Mouse (Mus musculus) lung, postnatal 14 days (tissue): ENCODE measurements at regions not wholly inside any gene's neighbourhood (a gene's known extent, or its start where the extent isn't known, plus 50 kb on each side); places are given as distances from the start of the nearest gene placed in this dataset.
A peak's percentile ranks its signal among the peaks of the same experiment; 100 is the strongest.
"Not testable (repeated sequence)": the region's sequence is repeated elsewhere in the genome, so short reads cannot be mapped to it uniquely, and the experiment has no call there.

Experiments
- DNase-seq: peaks from one replicate; pipeline ENCODE4 v3.0.0; 2021

DNA sequence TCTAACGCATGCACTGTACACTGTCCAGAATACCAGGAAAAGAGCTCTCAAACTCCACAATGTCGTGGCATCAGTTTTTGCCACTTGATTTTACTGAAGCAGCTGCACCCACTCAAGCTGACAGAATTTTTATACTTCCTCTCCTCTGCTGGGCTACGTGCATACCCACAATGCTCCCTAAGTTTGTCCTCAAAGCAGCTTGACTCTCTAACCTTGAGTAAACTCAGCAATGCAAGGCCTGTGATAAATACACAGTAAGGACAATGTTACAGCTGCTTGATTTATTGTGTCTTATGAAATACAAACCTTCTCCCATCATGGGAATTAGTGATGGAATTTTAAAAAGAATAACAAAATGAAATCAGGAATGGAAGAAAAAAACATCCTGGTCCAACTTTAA lies 129.7 kb downstream of the Trmt11 start:
- DNase-seq = peak; percentile 6

DNA sequence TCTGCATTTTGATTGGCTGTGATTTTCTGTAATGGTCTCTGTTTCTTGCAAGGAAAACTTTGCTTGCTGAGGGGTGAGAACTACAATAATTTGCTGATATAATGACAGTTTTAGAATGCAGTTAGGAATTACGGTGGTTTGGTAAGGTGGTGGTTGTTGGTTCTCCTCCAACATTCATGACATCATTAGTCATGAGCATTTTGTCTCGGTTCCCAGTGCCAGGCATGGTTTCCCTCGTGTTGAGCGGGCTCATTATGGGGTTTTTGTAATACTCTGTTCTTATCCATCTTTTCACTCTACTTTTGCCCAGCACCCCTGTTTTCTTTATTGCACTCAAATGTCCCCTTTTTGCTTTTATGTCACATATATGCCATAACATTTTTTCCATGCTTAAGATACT lies 149.9 kb downstream of the Trmt11 start:
- DNase-seq = no peak

DNA sequence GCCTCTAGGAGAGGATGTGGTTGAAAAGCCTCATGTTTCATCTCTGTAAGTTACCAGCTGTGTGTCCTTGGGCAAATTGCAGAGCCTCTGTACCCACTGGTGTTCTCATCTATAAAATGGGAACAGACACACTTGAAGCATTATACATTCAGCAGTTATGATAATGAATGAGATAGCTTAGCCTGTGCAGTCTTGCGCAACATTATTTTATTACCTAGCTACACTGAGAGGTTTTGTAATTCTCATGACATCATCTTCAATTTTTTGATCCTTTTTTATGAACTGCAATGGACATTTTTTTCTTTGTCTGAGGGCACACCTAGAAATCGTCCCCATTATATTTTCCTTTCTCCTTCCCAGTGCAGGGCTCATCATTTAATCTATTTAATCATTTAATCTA lies 153.5 kb downstream of the Trmt11 start:
- DNase-seq = no peak

DNA sequence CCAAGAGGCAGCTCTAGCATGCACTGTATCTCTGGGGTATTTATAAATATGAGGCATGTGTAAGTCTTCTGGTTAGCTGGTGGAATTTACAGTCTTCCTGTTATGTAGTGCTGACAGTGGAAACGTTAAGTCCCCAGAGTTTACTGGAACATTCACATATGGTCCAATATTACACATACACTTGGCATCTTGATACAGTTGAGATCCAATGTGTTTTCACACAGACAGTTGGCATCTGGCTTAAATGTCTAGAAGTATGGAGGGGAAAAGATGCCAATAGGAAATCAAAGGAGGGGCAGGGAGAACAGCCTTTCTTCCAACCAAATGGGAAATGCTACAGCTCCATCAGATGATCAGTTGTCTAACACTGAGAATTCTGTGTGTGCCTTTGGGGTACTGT lies 154.0 kb downstream of the Trmt11 start:
- no peak for DNase-seq

DNA sequence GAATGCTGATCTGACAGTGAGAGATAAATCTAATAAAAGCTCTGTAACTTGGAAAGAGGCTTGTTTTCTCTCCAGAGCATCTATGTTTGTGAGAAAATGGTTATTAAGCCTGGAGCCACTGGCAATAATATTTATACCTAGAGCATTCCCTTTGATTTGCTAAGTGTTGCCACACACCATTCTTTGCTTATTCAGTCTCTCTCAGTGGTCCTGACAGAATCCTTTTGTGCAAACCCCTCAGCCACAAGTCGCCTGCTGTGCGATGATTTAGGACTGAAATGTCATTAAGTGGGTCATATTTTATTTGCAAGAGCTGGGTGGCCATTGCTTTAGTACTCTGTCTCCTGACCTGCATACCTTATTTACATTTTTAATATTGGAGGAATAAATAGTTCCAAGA lies 160.7 kb downstream of the Trmt11 start:
- DNase-seq = no peak

DNA sequence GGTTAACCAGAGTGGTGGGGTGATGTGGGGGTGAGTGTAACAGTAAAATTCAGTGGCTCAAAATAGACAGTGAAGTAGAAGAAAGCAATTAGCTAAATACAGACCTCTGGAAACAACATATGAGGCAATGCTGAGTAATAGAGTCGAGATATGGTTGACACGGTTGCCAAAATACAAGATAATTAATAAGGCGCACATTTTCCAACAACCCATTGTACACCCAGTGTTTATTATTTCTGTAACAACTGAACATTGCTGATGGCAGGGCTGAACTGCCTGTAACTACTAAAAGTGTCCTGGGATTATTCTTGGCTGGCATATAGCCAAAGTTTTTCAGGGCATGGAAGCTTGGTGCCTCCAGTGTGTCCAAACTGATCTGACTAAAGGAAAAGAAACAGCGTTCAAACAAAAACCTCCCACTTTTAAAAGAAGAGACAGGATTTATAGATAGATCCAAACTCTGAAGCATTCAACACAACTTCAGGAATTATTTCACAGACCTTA lies 174.1 kb downstream of the Trmt11 start:
- no peak for DNase-seq

DNA sequence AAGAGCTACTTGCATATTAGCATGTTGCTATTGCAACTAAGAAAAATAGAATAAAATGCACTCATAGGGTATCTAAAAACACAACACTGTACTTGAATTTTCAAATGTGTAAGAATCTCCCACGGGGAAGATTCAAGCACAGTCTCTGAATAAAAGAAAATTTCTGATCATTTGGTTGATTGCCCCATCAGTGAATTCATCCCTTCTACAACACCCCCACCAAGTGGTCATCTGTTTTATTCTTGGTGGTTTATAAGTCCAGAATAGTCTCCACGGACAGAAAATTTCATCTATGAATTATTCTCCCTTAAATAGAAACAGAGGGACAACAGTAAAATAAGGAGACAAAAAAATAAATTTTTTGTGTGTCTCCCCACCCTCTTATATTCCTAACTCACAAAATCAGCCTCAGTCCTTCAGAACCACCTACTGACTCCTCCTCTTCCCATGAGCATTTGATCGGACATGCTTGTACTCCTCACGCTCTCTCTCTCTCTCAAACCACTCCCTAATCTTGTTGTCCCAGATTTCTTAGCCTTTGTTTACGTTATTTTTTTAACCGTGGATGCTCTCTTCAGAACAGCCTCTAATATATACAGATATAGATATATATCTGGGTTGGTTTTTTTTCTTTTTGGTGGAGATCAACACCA lies 181.0 kb downstream of the Trmt11 start:
- peak; percentile 26 for DNase-seq

DNA sequence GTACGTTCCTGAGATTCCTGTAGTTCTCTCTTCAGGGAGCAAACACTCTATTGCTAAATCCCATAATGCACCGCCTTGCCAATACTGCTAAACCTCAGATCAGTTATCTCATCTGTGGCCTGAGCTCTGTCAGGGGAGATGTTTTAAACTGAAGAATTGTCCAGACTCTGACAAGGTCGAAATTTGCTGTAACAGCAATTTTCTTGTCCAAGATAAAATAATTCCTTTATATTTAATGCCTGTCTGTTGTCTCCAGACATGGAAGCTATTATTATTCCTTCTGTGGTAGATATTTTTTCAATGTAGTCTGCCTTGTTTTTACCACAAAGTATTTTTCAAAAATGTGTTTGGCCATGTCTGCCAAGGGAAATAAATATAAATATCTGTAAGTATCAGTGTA lies 184.2 kb downstream of the Trmt11 start:
- no peak for DNase-seq

DNA sequence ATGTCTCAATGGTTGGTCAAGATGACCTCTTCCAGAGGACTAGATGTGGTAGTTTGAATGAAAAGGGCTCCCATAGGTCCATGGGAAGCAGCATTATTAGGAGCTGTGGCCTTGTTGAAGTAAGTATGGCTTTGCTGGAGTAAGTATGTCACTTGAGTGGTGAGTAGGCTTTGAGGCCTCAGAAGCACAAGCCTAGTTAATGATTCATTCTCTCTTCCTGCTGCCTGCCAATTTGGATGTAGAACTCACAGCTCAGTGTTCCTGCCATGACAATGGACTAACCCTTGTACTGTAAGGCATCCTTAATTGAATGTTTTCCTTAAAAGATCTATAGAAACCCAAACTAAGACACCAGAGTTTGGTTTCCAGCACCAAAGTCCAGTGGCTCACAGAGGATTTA lies 188.8 kb downstream of the Trmt11 start:
- no peak for DNase-seq

DNA sequence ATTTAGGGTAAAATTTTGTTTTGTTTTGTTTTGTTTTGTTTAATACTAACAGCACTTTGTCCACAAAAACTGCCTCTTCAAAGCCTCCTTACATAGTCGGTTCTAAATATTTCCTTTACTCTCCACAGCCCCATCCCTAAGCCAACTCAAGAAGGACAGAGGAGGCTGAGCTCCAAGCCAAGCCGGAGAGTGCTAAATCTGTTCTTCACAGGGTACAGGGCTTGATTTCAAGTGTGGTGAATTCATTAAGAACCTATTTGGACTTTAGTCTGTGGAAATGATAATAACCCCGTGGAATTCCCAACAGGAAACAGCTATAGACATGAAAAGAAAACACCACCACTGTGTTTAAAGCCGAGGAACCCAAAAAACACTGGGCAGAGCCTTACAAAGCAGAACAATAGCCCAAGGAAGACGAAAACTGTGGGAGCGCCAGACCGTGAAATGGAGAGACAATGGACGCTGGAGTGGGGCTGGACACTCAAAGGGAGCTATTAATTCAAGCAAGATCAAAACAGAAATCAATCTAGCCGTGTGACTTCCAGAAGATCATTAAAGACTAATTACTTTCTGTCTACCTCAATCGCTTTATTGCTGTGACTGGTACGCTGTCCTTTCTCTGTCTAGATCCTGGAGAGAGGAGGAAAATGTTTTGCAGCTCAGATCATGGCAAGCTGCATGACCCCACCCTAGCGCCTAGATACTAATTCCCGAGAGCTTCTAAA lies 194.7 kb downstream of the Trmt11 start:
- DNase-seq = no peak

DNA sequence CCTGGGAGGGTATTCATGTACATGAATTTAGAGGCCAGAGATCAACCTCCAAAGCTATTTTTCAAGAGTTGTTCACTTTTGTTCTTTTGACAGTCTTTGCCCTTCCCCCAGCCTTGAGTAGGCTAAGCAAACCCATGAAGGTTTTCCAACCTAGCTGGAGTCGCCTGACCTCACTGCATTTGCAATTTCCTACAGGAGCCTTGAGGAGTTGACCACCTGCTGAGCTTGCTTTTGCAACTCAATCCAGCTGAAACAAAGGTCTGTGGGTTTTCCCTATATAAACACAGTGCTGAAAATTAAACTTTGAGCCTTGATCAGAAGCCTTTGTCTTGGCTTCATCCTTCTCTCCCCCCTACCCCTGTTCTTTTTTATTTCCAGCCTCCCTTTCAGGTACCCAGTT lies 170.2 kb upstream of the Cenpw start:
- DNase-seq = no peak

DNA sequence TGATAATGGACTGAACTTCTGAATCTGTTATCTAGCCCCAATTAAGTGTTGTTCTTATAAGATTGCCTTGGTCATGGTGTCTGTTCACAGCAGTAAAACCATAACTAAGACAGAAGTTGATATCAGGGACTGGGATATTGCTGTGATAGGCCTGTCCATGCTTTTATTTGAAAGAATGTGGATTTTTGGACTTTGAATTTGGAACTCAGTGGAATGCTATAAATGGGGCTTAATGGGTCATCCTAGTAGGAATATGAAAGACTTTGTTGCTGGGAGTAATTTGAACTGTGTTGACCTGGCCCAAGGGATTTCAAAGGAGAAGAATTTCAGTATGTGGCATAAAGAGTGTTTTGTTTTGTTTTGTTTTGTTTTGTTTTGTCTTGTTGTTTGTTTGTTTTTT lies 160.5 kb upstream of the Cenpw start:
- DNase-seq = not testable (repeated sequence)

DNA sequence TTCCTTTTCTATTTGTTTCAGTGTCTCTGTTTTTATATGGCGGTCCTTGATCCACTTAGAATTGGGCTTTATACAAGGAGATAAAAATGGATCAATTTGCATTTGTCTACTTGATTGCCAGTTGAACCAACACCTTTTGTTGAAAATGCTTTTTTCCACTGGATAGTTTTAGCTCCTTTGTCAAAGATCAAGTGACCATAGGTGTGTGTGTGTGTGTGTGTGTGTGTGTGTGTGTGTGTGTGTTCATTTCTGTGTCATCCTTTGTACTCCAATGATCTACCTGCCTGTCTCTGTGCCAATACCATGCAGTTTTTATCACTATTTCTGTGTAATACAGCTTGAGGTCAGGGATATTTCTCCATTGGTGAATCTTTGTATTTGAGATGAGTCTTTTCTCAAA lies 158.7 kb upstream of the Cenpw start:
- no peak for DNase-seq

DNA sequence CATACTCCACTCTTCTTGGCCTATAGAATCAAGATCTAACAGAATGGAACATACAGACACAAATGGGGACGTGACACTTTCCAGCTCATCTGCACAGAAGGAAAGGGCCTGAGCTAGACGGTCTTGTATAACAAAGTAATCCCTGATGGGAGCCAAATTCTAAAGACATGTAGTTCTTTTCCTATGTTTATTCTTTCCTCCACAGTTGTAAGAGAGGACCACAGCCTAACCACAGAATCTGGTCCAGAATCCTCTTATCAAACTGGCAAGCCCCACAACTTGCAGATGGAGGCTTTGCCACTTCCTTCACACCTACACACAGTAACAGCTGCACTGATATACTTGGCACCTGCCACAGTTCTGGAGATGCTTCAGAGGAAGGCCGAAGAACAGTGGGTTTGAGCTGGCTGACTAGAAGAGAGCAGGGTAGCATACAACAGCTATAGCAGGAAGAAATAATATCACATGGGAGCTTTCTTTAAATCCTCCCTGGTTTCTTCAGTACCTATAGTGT lies 142.7 kb upstream of the Cenpw start:
- no peak for DNase-seq

DNA sequence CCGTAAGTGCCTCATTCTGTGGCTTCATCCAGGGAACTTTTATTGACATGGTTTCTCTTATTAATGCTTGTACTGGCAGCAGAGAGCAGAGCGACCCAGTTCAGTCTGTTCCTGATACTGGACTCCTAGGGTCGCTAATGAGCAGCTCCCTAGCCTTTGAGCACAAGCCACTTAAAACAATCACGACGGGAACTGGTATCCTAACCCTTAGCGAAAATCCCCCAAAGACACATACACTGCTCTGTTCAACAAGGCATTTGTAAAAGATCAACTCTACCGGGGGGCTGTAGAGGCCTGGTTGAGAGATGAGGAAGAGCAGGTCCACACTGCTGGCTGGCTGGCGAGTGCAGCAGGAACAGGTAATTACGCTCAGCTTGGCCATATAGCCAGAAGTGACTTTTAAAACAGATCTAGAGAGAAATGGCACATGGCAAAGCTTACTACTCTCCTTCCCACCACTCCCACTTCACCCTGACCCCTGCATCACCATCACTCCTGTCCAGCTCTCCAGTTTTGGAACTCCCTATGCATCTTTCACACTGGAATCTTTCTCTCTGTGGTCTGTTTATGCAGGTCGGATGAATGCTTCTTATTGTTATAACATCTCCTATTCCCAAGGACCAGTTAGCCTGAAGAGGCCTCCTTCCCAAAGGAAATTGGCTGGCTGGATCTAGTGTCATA lies 128.1 kb upstream of the Cenpw start:
- DNase-seq = no peak

DNA sequence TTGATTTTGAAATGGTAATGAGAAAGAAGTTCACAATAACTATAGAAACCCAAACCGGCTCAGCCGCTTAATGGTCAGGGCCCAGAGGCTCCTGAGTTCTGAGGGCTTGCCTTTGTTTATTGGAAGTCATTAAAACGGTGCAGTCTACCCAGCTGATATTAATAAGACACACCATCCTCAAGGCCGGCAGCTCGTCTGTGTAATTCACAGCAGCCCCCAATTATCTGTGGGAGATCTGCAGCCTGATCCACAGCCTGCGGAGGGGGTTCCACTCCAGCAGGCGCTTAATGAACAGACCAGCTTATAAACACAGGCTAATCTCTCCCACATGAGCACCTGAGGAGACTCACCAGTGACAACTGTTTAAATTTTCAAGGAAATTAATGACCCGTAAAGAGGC lies 127.5 kb upstream of the Cenpw start:
- DNase-seq = no peak

DNA sequence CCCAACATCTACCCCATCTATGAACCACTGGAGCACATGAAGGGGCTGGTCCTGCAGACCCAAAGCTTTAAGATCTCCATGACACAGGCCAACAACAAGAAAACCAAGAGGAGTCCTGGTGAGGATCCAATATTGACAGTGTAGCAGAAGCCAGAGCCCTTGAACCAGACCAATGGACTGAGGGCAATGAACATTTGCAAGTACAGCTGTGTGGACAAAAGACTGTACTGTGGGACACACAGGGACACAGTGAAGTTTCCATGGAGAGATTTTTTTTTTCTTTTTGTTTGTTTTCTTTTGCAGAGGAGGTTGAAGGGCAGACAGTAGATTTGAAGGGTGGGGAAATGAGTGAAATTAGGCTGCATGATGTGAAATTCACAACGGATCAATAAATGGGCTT lies 126.5 kb upstream of the Cenpw start:
- no peak for DNase-seq

DNA sequence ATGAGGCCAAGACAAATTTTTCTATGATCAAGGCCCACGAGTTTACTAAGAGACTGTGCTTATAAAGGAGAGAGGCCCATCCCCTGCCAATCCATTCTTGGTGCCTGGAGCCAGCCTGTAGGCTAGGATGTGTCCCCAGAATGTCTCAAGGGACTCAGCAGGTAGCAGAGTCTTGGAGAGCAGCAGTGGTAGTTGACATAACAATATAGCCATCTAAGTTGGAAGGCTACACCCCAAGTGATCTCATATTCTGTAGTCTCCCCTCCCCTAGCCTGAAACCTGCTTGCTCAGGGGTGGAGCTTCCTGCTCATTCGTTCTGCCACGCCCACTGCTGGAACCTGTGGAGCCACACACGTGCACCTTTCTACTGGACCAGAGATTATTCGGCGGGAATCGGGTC lies 95.5 kb upstream of the Cenpw start:
- DNase-seq = not testable (repeated sequence)

DNA sequence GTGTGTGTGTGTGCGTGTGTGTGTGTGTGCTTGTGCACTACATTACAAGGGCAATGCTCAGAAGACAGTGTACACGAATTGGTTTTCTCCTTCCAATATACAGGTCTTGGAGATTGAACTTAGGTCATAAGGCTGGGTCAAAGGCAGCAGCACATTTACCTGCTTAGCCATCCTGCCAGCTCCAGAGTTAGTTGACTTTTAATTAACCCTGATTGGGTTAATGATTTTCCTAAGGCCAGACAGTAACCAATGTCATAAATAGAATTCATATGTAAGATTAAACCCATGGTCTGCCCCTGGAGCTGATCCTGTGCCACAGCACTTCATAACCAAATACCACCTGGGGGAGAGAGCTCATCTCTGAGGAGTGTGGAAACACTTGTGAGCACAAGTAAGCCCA lies 81.3 kb upstream of the Cenpw start:
- DNase-seq = no peak

DNA sequence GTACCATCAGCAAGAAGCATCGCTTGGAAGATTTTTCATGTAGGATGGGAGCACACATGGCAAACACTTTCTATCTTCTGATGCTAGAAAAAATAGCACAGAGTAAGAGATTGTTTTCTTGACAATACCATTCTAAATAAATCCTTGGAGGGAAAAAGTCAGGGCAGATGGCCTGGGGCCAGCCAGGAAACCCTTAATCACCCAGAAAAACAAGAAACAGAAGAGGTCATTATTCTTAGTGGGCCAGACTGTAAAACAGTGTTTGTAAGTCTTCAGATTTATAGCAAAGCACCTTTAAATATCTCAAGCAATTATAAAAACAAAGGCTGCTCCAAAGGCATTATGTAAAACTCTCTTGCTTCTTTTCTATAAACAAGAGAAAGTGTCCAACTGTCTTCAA lies 80.1 kb upstream of the Cenpw start:
- no peak for DNase-seq

DNA sequence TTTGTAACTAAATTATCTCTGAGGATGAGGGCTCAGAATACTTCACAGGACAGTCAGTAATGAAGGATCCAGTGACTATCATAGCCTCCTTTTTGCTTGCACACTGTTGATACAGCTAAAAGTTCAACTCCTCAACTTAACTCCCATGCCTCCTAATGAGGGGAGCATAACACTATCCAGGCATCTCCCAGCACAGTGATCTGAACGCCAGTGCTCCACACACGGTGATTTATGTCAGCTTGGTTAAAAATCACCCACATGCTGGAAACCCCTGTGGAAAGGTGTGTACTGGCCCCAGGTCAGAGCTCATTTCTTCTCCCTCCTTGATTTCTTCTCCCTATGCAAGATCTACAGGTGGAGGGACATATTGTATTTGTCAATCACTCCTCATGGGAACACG lies 79.6 kb upstream of the Cenpw start:
- DNase-seq = no peak

DNA sequence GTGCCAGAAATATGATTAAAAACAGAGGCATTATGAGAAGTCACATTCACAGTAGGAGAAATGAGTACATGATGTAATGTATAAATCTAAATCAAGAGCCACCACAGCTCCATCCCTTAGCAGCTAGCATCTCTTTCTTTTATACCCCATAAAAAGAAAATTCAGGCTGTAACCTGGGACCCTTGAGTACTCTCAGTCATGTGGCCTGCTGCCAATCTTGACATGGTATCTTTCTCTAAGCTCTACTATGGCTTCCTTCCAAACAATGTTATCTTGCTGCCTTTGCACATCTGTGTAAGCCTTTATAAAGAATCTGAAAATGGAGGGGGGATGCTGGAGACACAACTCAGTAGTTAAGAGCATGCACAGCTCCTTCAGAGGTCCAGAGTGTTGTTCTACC lies 78.6 kb upstream of the Cenpw start:
- DNase-seq = no peak

DNA sequence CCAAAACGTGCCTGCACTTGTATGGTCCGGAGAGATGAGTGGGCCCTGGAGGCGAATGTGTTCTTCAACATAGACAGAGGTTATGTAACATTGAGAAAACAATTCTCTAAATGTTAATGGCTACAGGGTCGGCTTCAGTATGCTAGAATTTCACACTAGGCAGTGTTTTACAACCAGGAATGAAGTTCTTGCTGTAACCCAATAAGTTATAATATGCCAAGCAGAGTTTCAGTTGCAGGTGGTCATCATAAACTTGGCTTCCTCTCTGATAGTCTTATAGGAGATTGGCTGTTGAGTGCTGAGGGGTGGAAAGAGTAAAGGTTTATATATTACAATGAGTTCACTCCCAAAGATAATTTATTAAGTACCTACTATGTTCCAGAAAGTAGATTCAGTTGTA lies 64.8 kb upstream of the Cenpw start:
- no peak for DNase-seq

DNA sequence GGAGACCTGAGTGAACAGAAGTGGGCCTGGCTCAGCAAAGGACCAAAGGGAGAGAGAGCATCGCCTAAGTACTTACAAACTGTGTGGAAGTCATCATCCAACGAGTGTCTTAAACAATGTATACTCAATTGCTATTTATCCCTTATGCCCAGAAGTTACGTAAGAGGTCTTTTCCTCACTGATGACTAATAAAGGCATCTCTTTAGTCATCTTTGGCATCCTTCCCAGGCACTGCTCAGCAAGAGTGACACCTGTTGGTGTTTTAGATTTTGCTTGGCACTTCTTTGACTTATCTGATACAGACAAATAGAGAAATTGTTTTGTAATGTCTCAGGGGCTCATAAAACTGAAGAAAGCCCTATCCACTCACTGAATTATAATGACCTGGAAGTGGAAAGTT lies 59.4 kb upstream of the Cenpw start:
- no peak for DNase-seq
